13 mouse cellular contexts compared by ENCODE assay signal in genomic region chr12:54825202-54825601, GRCm38 (mm10). TPM values are rescaled to one million over a fixed set of nuclear protein-coding genes. Genes with fewer than 3 reads are reported as not detected.
A peak's percentile ranks its signal among the peaks of the same experiment; 100 is the strongest.
DNase-seq lines count a peak whose midpoint lies in the region; ATAC-seq and TF ChIP-seq lines count a peak whose summit lies in the region.
"Had no signal": no experiment of that assay in that cellular context is flagged by ENCODE, and none has a peak within 500 bp of the region (broad histone marks: within the 10 kb centered on the region; RNA-seq: fewer than 3 reads in every experiment).

No protein-coding gene starts in this region.

- peak; percentile 36 for TF ChIP-seq CTCF in layer of hippocampus, adult 2 months (conservative IDR thresholded peaks at IDR 0.05)

- no peak overlapping the region for H3K4me3 ChIP-seq in layer of hippocampus, adult 2 months
- H3K4me3 ChIP-seq: embryonic facial prominence, embryonic 10.5 days; limb, embryonic 10.5 days; megakaryocyte, embryonic 14.5 days had no signal

- no peak overlapping the region for H3K27ac ChIP-seq in layer of hippocampus, adult 2 months
- H3K27ac ChIP-seq: embryonic facial prominence, embryonic 10.5 days; limb, embryonic 10.5 days had no signal

- ATAC-seq in CD4-positive, CD25-positive, alpha-beta regulatory T cell, adult 4 months: no peak
- peak; percentile 75 for ATAC-seq in megakaryocyte, adult 5-6 weeks (ENCODE audit: poor library complexity, severe bottlenecking)

- peak; percentile 42 for DNase-seq in CD4-positive, CD25-positive, alpha-beta regulatory T cell, adult 2 months (ENCODE audit: low read depth, low spot score)
- DNase-seq in layer of hippocampus, adult 2 months (ENCODE audit: low spot score in 2 of 2): no peak
- no peak for DNase-seq in layer of hippocampus, adult 18-20 months (ENCODE audit: low spot score in 2 of 2)
- peak; percentile 29 for DNase-seq in NIH3T3 (ENCODE audit: low read depth)
- DNase-seq in cerebellum, adult 8-10 months: no peak
- DNase-seq in right cerebral cortex, postnatal 10 days (ENCODE audit: low spot score in 2 of 2): no peak
- DNase-seq: adrenal gland, adult 8-10 months; kidney, postnatal 4 days had no signal

RNA-seq across cellular contexts. Expression of gene Snx6, which starts 29.7 kb away (rescaled TPM):
- 100 to 1,000 TPM; 133 to 174 TPM for polyA plus RNA-seq in CD4-positive, CD25-positive, alpha-beta regulatory T cell, adult 4 months (2017; shearing (Covaris generic))
- 10 to 100 TPM; 39.7 to 48.0 TPM for total RNA-seq in layer of hippocampus, adult 2 months (2021)
- 10 to 100 TPM; 43.4 to 47.9 TPM for total RNA-seq in layer of hippocampus, adult 18-20 months (2021)
- total RNA-seq in megakaryocyte, adult 5-6 weeks (2015): 68.6 and 74.9 TPM in 2 replicates
- total RNA-seq in megakaryocyte, adult 5-6 weeks (2017): 99.5 and 101 TPM in 2 replicates

RNA-seq across cellular contexts. Expression of gene Cfl2, which starts 37.5 kb away (rescaled TPM):
- polyA plus RNA-seq in CD4-positive, CD25-positive, alpha-beta regulatory T cell, adult 4 months (2017; shearing (Covaris generic)): 10 to 100 TPM; 24.0 to 28.2 TPM
- 10 to 100 TPM; 88.3 to 92.3 TPM for total RNA-seq in layer of hippocampus, adult 2 months (2021)
- total RNA-seq in layer of hippocampus, adult 18-20 months (2021): 10 to 100 TPM; 94.7 to 95.9 TPM
- 22.4 and 27.3 TPM in 2 replicates for total RNA-seq in megakaryocyte, adult 5-6 weeks (2015)
- total RNA-seq in megakaryocyte, adult 5-6 weeks (2017): 16.3 and 21.4 TPM in 2 replicates

Comparison
In these comparisons a context has a peak if more than half of its experiments do, and no peak if none do; other contexts are left out.
1. DNase-seq: peak in CD4-positive, CD25-positive, alpha-beta regulatory T cell, adult 2 months (single experiment) and NIH3T3 (single experiment); none in layer of hippocampus, adult 2 months (0 of 2), layer of hippocampus, adult 18-20 months (0 of 2), cerebellum, adult 8-10 months (single experiment) and right cerebral cortex, postnatal 10 days (0 of 2).